Mouse (Mus musculus): ENCODE data around the gene Pheta1. TPM values are rescaled to one million over a fixed set of nuclear protein-coding genes. Genes with fewer than 3 reads are reported as not detected.

The Pheta1 gene
- polyA plus RNA-seq, 1 experiment from 2014 or later, result 22.7 TPM

GRCm38 (mm10) chr5:121834991-121835747, 13.6 kb upstream of the Pheta1 start:
- Histone ChIP-seq H3K4me3 (ENCODE audit: low read depth, low read length) (peak overlapping the region; percentile 86), H3K4me1 (ENCODE audit: insufficient read depth, low read depth, low read length) (peaks cover 33% of the 10 kb centered on the region)
- no peak for TF ChIP-seq CTCF (IDR thresholded peaks at IDR 0.05)
- peak; percentile 58 for TF ChIP-seq EP300 (IDR thresholded peaks at IDR 0.05)

GRCm38 (mm10) chr5:121835949-121836691, 12.7 kb upstream of the Pheta1 start:
- Histone ChIP-seq H3K4me3 (ENCODE audit: low read depth, low read length) (peak overlapping the region; percentile 86), H3K9me3 (ENCODE audit: low read length) (no peaks in the 10 kb centered on the region), H3K4me1 (ENCODE audit: insufficient read depth, low read depth, low read length) (peaks cover 33% of the 10 kb centered on the region), H3K9ac (replicated peaks; ENCODE audit: low read depth) (peak overlapping the region; percentile 76), H3K4me2 (replicated peaks; ENCODE audit: low read depth, low read length) (peak overlapping the region; percentile 67), H3K36me3 (ENCODE audit: insufficient read depth, low read length) (no peaks in the 10 kb centered on the region), H3K27me3 (replicated peaks; ENCODE audit: insufficient read depth, low read length) (no peaks in the 10 kb centered on the region), H3K27ac (ENCODE audit: low read length) (peak overlapping the region; percentile 93)
- ATAC-seq (no peak; the same call in 1 of the 2 replicates), DNase-seq (ENCODE audit: low spot score) (peak; percentile 64)
- TF ChIP-seq EP300 (IDR thresholded peaks at IDR 0.05) (no peak), CTCF (IDR thresholded peaks at IDR 0.05) (no peak)
- WGBS, result under 1% methylated on average over 39 of the region's 51 CpGs

More at GRCm38 (mm10) chr5:121834991-121835747, 13.6 kb upstream of the Pheta1 start:
- Histone ChIP-seq H3K27ac (ENCODE audit: low read length) (peak overlapping the region; percentile 93), H3K36me3 (ENCODE audit: insufficient read depth, low read length) (no peaks in the 10 kb centered on the region), H3K4me2 (replicated peaks; ENCODE audit: low read depth, low read length) (peak overlapping the region; percentile 67), H3K27me3 (replicated peaks; ENCODE audit: insufficient read depth, low read length) (no peaks in the 10 kb centered on the region), H3K9ac (replicated peaks; ENCODE audit: low read depth) (peak overlapping the region; percentile 76), H3K9me3 (ENCODE audit: low read length) (no peaks in the 10 kb centered on the region)
- ATAC-seq, result no peak
- 22% methylated on average over 12 of the region's 12 CpGs for WGBS
- peak; percentile 48 for DNase-seq (ENCODE audit: low spot score)

GRCm38 (mm10) chr5:121836692-121837415, 11.9 kb upstream of the Pheta1 start:
- peak overlapping the region; percentile 93 for H3K27ac ChIP-seq (ENCODE audit: low read length)
- peak overlapping the region; percentile 76 for H3K9ac ChIP-seq (replicated peaks; ENCODE audit: low read depth)
- 0% methylated on average over 39 of the region's 77 CpGs for WGBS
- H3K9me3 ChIP-seq (ENCODE audit: low read length), result no peaks in the 10 kb centered on the region
- peak overlapping the region; percentile 67 for H3K4me2 ChIP-seq (replicated peaks; ENCODE audit: low read depth, low read length)
- TF ChIP-seq CTCF (IDR thresholded peaks at IDR 0.05) (peak; percentile 13; the same call in 1 of the 2 replicates), EP300 (IDR thresholded peaks at IDR 0.05) (no peak)
- ATAC-seq (peak; percentile 84), DNase-seq (ENCODE audit: low spot score) (peak; percentile 98)
- H3K4me3 ChIP-seq (ENCODE audit: low read depth, low read length), result peak overlapping the region; percentile 86
- peaks cover 31% of the 10 kb centered on the region for H3K4me1 ChIP-seq (ENCODE audit: insufficient read depth, low read depth, low read length)
- H3K27me3 ChIP-seq (replicated peaks; ENCODE audit: insufficient read depth, low read length), result no peaks in the 10 kb centered on the region
- H3K36me3 ChIP-seq (ENCODE audit: insufficient read depth, low read length), result no peaks in the 10 kb centered on the region

- 1% methylated on average over 35 of the region's 35 CpGs for WGBS
- peak within 1 kb of the TSS; percentile 86 for H3K4me3 ChIP-seq (ENCODE audit: low read depth, low read length)
- TF ChIP-seq CTCF (IDR thresholded peaks at IDR 0.05) (peak; percentile 38), EP300 (IDR thresholded peaks at IDR 0.05) (peak; percentile 38; the same call in 1 of the 2 replicates)
- H3K27ac ChIP-seq (ENCODE audit: low read length), result peak within 1 kb of the TSS; percentile 93
- peaks cover 27% of the 10 kb centered on the region for H3K4me1 ChIP-seq (ENCODE audit: insufficient read depth, low read depth, low read length)
- ATAC-seq (peak; percentile 10), DNase-seq (ENCODE audit: low spot score) (peak; percentile 73)
- peak within 1 kb of the TSS; percentile 67 for H3K4me2 ChIP-seq (replicated peaks; ENCODE audit: low read depth, low read length)
- peak within 1 kb of the TSS; percentile 76 for H3K9ac ChIP-seq (replicated peaks; ENCODE audit: low read depth)
- no peaks in the 10 kb centered on the region for H3K27me3 ChIP-seq (replicated peaks; ENCODE audit: insufficient read depth, low read length)
- H3K9me3 ChIP-seq (ENCODE audit: low read length), result no peaks in the 10 kb centered on the region
- H3K36me3 ChIP-seq (ENCODE audit: insufficient read depth, low read length), result no peaks in the 10 kb centered on the region
Measured at GRCm38 (mm10) chr5:121837441-121838340, 11.1 kb upstream of the Pheta1 start, which contains the start of gene Sh2b3. TSS of gene Sh2b3 (minus strand) at chr5:121837646.

- H3K36me3 ChIP-seq (ENCODE audit: insufficient read depth, low read length), result no peaks in the 10 kb centered on the region
- DNase-seq (ENCODE audit: low spot score), result peak; percentile 82
- no peaks in the 10 kb centered on the region for H3K9me3 ChIP-seq (ENCODE audit: low read length)
- peak overlapping the region; percentile 43 for H3K9ac ChIP-seq (replicated peaks; ENCODE audit: low read depth)
- H3K4me1 ChIP-seq (ENCODE audit: insufficient read depth, low read depth, low read length), result peaks cover 32% of the 10 kb centered on the region
- peak; percentile 6 for ATAC-seq
- H3K27ac ChIP-seq (ENCODE audit: low read length), result peak overlapping the region; percentile 93
- peak overlapping the region; percentile 86 for H3K4me3 ChIP-seq (ENCODE audit: low read depth, low read length)
- no peaks in the 10 kb centered on the region for H3K27me3 ChIP-seq (replicated peaks; ENCODE audit: insufficient read depth, low read length)
- H3K4me2 ChIP-seq (replicated peaks; ENCODE audit: low read depth, low read length), result peak overlapping the region; percentile 67
- WGBS, result 1% methylated on average over 41 of the region's 46 CpGs
- TF ChIP-seq EP300 (IDR thresholded peaks at IDR 0.05), result peak; percentile 84
- TF ChIP-seq CTCF (IDR thresholded peaks at IDR 0.05), result no peak
Measured at GRCm38 (mm10) chr5:121838341-121839127, 10.2 kb upstream of the Pheta1 start.

Data from lung, postnatal 0 days (tissue).